Mouse (Mus musculus) hindbrain, embryonic 12.5 days (tissue): ENCODE results near the gene Ptcd2. TPM values are rescaled to one million over a fixed set of nuclear protein-coding genes. Genes with fewer than 3 reads are reported as not detected.
"Not testable (repeated sequence)": the region's sequence is repeated elsewhere in the genome, so short reads cannot be mapped to it uniquely, and the experiment has no call there.

Experiments
- ATAC-seq: fragments of 200-750 bp; cut with Nextera tagmentation; 2 replicates; pipeline ENCODE4 v1.8.0; 2017; ENCODE audit warnings: moderate TSS enrichment; ENCODE audit not compliant: low FRiP score
- H3K27ac ChIP-seq: fragments of 300-500 bp; sonication (generic); 2 replicates; pipeline ENCODE4 v1.5.1; 2016; ENCODE audit warnings: mild to moderate bottlenecking
- H3K27me3 ChIP-seq: fragments of 300-500 bp; sonication (generic); 2 replicates; pipeline ENCODE4 v1.6.1; 2016; ENCODE audit warnings: mild to moderate bottlenecking
- H3K36me3 ChIP-seq: fragments of 300-500 bp; sonication (generic); 2 replicates; pipeline ENCODE4 v1.6.1; 2016; ENCODE audit warnings: mild to moderate bottlenecking
- H3K4me1 ChIP-seq: fragments of 300-500 bp; sonication (generic); 2 replicates; pipeline ENCODE4 v1.6.1; 2016
- H3K4me2 ChIP-seq: fragments of 300-500 bp; sonication (generic); replicated peaks from 2 replicates; pipeline ENCODE4 v1.6.1; 2016; ENCODE audit warnings: mild to moderate bottlenecking
- H3K4me3 ChIP-seq: fragments of 300-500 bp; sonication (generic); 2 replicates; pipeline ENCODE4 v1.5.1; 2016; ENCODE audit warnings: mild to moderate bottlenecking
- H3K9ac ChIP-seq: fragments of 300-500 bp; sonication (generic); 2 replicates; pipeline ENCODE4 v1.6.1; 2016; ENCODE audit warnings: mild to moderate bottlenecking, moderate library complexity
- H3K9me3 ChIP-seq: fragments of 300-500 bp; sonication (generic); replicated peaks from 2 replicates; pipeline ENCODE4 v1.6.1; 2016; ENCODE audit warnings: mild to moderate bottlenecking
- WGBS: fragments of 180-500 bp; shearing (Covaris S2); methylation state at CpG from one replicate; pipeline ENCODE4 v1.1.7; 2016; 5-methylcytosine and 5-hydroxymethylcytosine counted together
- polyA plus RNA-seq: library from polyadenylated mRNA; unstranded; fragments of >200 nt; fragmentation: Nextera tagmentation; extraction: Ambion mirVana; gene quantifications from 2 replicates; pipeline ENCODE4 v1.2.1, GENCODE M21; 2016

The Ptcd2 gene
- polyA plus RNA-seq, 1 experiment from 2014 or later, result 46.2 TPM

- Histone ChIP-seq H3K27ac (peak overlapping the region; percentile 73), H3K4me3 (peak overlapping the region; percentile 43), H3K9ac (peak overlapping the region; percentile 50; the same call in 1 of the 2 replicates)
Observed at GRCm38 (mm10) chr13:99352758-99353489, 8.4 kb upstream of the Ptcd2 start.

GRCm38 (mm10) chr13:99351596-99351995 is 7.1 kb upstream of the Ptcd2 start:
- WGBS, result 90% methylated on average over 3 of the region's 3 CpGs
- no peak overlapping the region for H3K27ac ChIP-seq
- H3K27me3 ChIP-seq, result no peaks in the 10 kb centered on the region
- no peaks in the 10 kb centered on the region for H3K9me3 ChIP-seq
- H3K36me3 ChIP-seq, result peaks cover 22% of the 10 kb centered on the region
- 0 out of 2 replicates have a peak, but pooled peaks cover 3% of the 10 kb centered on the region for H3K4me1 ChIP-seq
- no peak overlapping the region for H3K9ac ChIP-seq
- ATAC-seq, result no peak
- H3K4me3 ChIP-seq, result no peak overlapping the region
- no peak overlapping the region for H3K4me2 ChIP-seq

More at GRCm38 (mm10) chr13:99352758-99353489, 8.4 kb upstream of the Ptcd2 start:
- 12% methylated on average over 28 of the region's 28 CpGs for WGBS
- Histone ChIP-seq H3K36me3 (peaks cover 22% of the 10 kb centered on the region), H3K4me1 (0 out of 2 replicates have a peak, but pooled peaks cover 3% of the 10 kb centered on the region), H3K4me2 (peak overlapping the region; percentile 68), H3K9me3 (no peaks in the 10 kb centered on the region), H3K27me3 (no peaks in the 10 kb centered on the region)
- peak; percentile 100 for ATAC-seq

GRCm38 (mm10) chr13:99351186-99351585 is 6.7 kb upstream of the Ptcd2 start:
- WGBS, result 76% methylated on average over 8 of the region's 8 CpGs

DNA sequence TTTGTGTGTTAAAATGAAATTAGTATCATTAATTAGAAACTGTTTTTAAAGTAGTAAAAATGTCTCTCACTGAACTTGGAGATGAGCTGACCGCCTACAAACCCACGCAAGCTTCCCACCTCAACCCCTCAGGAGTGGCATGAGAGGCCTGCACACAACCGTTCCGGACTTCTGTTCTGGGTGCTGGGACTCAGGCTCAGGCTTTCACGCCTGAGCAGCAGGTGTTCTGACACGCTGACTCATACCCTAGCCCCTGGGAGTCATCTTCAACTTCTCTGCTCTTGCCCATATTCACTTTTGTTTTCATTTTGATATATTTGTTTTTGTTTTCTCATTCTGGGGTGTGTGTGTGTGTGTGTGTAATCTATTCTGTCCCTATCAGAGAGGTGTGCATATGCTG is 5.5 kb upstream of the Ptcd2 start:
- ATAC-seq, result no peak
- Histone ChIP-seq H3K27ac (no peak overlapping the region), H3K4me3 (no peak overlapping the region), H3K4me2 (no peak overlapping the region), H3K9me3 (no peaks in the 10 kb centered on the region), H3K27me3 (no peaks in the 10 kb centered on the region), H3K4me1 (peaks cover 10% of the 10 kb centered on the region), H3K36me3 (peaks cover 22% of the 10 kb centered on the region), H3K9ac (no peak overlapping the region)
- WGBS, result 93% methylated on average over 6 of the region's 6 CpGs

More at GRCm38 (mm10) chr13:99351186-99351585, 6.7 kb upstream of the Ptcd2 start:
- Histone ChIP-seq H3K4me3 (no peak overlapping the region), H3K27me3 (no peaks in the 10 kb centered on the region), H3K36me3 (peaks cover 22% of the 10 kb centered on the region), H3K9ac (no peak overlapping the region), H3K9me3 (no peaks in the 10 kb centered on the region), H3K27ac (no peak overlapping the region), H3K4me2 (no peak overlapping the region), H3K4me1 (0 out of 2 replicates have a peak, but pooled peaks cover 3% of the 10 kb centered on the region)
- no peak for ATAC-seq

GRCm38 (mm10) chr13:99343876-99344598 is 468 bp downstream of the Ptcd2 start:
- 3% methylated on average over 30 of the region's 30 CpGs for WGBS
- H3K27ac ChIP-seq, result peak overlapping the region; percentile 88
- peak overlapping the region; percentile 85 for H3K4me2 ChIP-seq
- peak overlapping the region; percentile 87 for H3K4me3 ChIP-seq
- ATAC-seq, result peak; percentile 85; the same call in 1 of the 2 replicates
- H3K9me3 ChIP-seq, result no peaks in the 10 kb centered on the region
- H3K9ac ChIP-seq, result peak overlapping the region; percentile 82
- H3K27me3 ChIP-seq, result no peaks in the 10 kb centered on the region
- peaks cover 14% of the 10 kb centered on the region for H3K4me1 ChIP-seq
- peaks cover 43% of the 10 kb centered on the region for H3K36me3 ChIP-seq

DNA sequence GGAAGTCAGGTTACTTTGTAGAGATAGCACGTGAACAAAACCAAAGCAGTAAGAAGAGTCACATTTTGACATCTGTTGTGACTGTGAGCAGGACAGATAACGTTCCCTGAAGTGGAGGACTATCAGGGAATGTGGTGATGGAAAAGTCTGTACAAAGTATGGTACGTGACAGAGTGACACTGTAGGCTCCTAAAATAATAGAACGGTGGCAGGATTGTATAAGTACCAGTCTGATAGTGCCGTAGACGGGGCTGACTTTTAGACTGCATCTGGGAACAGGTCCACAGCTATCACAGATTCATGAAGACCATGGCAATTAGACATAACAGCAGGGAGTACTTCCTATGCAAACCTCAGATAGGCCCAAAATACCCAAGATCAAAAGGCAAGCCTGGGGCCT is 3.0 kb downstream of the Ptcd2 start:
- ATAC-seq, result no peak
- Histone ChIP-seq H3K4me3 (no peak overlapping the region), H3K4me2 (no peak overlapping the region), H3K4me1 (peaks cover 14% of the 10 kb centered on the region), H3K27ac (no peak overlapping the region), H3K27me3 (no peaks in the 10 kb centered on the region), H3K9ac (no peak overlapping the region), H3K9me3 (no peaks in the 10 kb centered on the region), H3K36me3 (peaks cover 54% of the 10 kb centered on the region)
- 97% methylated on average over 6 of the region's 6 CpGs for WGBS

DNA sequence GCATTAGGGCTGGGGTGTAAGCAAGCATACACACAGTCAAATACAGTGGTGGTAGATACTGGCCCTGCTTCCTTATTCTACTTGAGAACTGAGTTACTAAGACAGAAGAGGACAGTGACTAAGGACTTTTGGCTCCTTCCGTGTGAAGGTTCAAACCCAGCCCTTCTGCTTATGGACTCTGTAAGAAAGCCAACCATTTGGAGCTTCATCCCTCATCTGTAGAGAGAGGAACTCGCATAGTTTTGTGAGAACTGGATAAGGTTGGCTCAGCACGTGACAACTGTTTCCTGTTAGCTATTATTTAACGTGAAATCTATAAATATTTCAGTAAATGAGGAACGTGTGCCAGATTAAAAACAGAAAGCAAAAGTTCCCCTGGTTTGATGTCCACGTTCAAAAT is 7.0 kb downstream of the Ptcd2 start:
- H3K4me2 ChIP-seq, result no peak overlapping the region
- H3K27me3 ChIP-seq, result no peaks in the 10 kb centered on the region
- no peak overlapping the region for H3K4me3 ChIP-seq
- H3K27ac ChIP-seq, result no peak overlapping the region
- ATAC-seq, result no peak
- no peaks in the 10 kb centered on the region for H3K9me3 ChIP-seq
- no peak overlapping the region for H3K9ac ChIP-seq
- H3K36me3 ChIP-seq, result peaks cover 79% of the 10 kb centered on the region
- H3K4me1 ChIP-seq, result no peaks in the 10 kb centered on the region
- 87% methylated on average over 6 of the region's 6 CpGs for WGBS

GRCm38 (mm10) chr13:99331255-99331654 is 13.2 kb downstream of the Ptcd2 start:
- no peaks in the 10 kb centered on the region for H3K27me3 ChIP-seq
- no peak overlapping the region for H3K9ac ChIP-seq
- H3K4me3 ChIP-seq, result no peak overlapping the region
- no peak for ATAC-seq
- no peak overlapping the region for H3K4me2 ChIP-seq
- no peak overlapping the region for H3K27ac ChIP-seq
- H3K4me1 ChIP-seq, result no peaks in the 10 kb centered on the region
- H3K9me3 ChIP-seq, result no peaks in the 10 kb centered on the region
- H3K36me3 ChIP-seq, result peaks cover 79% of the 10 kb centered on the region
- WGBS, result 71% methylated on average over 4 of the region's 4 CpGs

DNA sequence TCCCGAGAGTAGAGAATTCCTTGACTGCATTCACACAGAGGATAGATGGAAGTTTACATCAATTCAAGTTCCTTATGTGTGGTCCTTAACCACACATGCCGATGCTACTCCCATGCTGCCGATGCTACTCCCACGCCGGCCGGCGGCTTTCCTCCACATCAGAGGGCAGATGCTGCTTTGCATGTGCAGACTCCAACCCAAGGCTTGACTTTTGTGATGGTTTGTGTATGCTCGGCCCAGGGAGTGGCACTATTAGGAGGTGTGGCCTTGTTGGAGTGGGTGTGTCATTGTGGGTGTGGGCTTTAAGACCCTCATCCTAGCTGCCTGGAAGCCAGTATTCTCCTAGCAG is 20.2 kb downstream of the Ptcd2 start:
- ATAC-seq, H3K4me3 ChIP-seq, H3K4me1 ChIP-seq, H3K4me2 ChIP-seq, H3K27ac ChIP-seq, H3K9me3 ChIP-seq, H3K9ac ChIP-seq, H3K27me3 ChIP-seq: not testable (repeated sequence)
- peaks cover 76% of the 10 kb centered on the region for H3K36me3 ChIP-seq
- WGBS, result 88% methylated on average over 8 of the region's 8 CpGs

DNA sequence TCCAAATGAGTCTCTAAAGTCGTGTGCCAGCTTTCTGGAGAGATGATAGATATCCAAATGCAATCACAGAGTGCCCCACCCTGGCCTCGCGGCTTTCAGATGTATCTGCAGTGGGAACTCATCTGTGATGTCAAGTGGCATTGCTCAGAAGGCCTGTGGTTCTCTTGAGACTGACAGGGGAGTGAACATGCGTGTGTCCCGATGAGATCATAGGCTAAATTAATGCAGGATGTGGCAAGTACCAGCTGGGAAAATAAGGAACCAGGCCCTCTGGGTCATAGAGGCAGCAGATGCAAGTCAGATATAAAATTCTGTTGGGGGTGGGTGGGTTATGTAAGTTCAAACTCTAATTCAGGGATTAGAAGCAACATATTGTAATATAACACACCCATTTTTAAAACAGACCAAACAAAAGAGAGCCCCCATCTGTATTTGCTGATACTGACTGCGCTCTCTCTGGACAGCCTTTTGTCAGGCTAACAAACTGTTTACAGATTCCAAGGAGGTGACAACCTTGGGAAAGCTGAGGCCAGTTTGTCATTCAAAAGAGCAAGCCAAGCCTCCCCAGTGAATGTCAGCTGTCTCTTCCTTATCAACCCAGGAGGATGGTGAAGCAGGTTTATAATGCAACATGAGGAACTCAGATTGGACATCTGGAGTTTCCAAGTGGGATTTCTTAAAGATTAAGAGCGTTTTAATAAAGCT is 20.7 kb downstream of the Ptcd2 start:
- Histone ChIP-seq H3K27ac (no peak overlapping the region), H3K4me1 (no peaks in the 10 kb centered on the region), H3K27me3 (no peaks in the 10 kb centered on the region), H3K36me3 (peaks cover 74% of the 10 kb centered on the region), H3K9me3 (no peaks in the 10 kb centered on the region), H3K4me3 (no peak overlapping the region), H3K9ac (no peak overlapping the region), H3K4me2 (no peak overlapping the region)
- 81% methylated on average over 7 of the region's 7 CpGs for WGBS
- ATAC-seq, result 0 out of 2 replicates have a peak, but pooled peaks have one; percentile 22

DNA sequence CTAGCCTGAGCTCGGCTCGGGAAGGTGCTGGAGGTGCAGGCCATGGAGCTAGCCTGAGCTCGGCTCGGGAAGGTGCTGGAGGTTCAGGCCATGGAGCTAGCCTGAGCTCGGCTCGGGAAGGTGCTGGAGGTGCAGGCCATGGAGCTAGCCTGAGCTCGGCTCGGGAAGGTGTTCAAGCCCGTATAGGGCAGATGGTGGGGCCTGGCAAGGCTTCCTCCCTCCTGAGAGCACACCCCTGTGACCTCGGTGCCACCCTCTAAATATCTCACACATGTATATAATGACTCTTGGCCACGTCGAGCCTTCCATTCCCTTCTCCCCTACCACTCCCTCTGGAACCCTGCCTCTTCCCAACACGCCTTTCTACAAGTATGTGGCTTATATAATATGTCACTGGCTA is 21.6 kb downstream of the Ptcd2 start:
- not testable (repeated sequence) for H3K27me3 ChIP-seq, ATAC-seq, H3K9ac ChIP-seq, H3K4me3 ChIP-seq, H3K9me3 ChIP-seq, H3K4me2 ChIP-seq, H3K4me1 ChIP-seq, H3K27ac ChIP-seq
- peaks cover 66% of the 10 kb centered on the region for H3K36me3 ChIP-seq
- WGBS, result 93% methylated on average over 13 of the region's 13 CpGs

GRCm38 (mm10) chr13:99320453-99320852 is 24.1 kb downstream of the Ptcd2 start:
- H3K4me1 ChIP-seq, result no peaks in the 10 kb centered on the region
- no peak overlapping the region for H3K9ac ChIP-seq
- no peaks in the 10 kb centered on the region for H3K9me3 ChIP-seq
- no peak for ATAC-seq
- peaks cover 43% of the 10 kb centered on the region for H3K36me3 ChIP-seq
- WGBS, result 89% methylated on average over 7 of the region's 7 CpGs
- no peak overlapping the region for H3K4me3 ChIP-seq
- H3K27ac ChIP-seq, result no peak overlapping the region
- no peaks in the 10 kb centered on the region for H3K27me3 ChIP-seq
- no peak overlapping the region for H3K4me2 ChIP-seq
